Mouse (Mus musculus) MEL (cell line): ENCODE results near the gene Col13a1. TPM values are rescaled to one million over a fixed set of nuclear protein-coding genes. Genes with fewer than 3 reads are reported as not detected.

Experiments used
- DNase-seq: peaks from one replicate; pipeline ENCODE4 v3.0.0; 2011; ENCODE audit warnings: low read depth, low spot score
- H3K27ac ChIP-seq: 2 replicates; pipeline ENCODE4 v1.5.1; 2012; ENCODE audit warnings: low read depth, mild to moderate bottlenecking, control low read depth, low read length, moderate library complexity; ENCODE audit not compliant: control insufficient read depth
- H3K27me3 ChIP-seq, 2 experiments: fragments of 150-350 bp in 1 of 2; sonication (generic) in 1 of 2; 2 replicates each; pipeline ENCODE4 v1.6.1; 2012; ENCODE audit warnings: low read length in 2 of 2, mild to moderate bottlenecking in 2 of 2, improper control_type of control experiment in 1 of 2, moderate library complexity in 1 of 2; ENCODE audit not compliant: insufficient read depth in 2 of 2, control insufficient read depth in 1 of 2
- H3K36me3 ChIP-seq, 2 experiments: 2 replicates each; pipeline ENCODE4 v1.6.1; 2012 to 2014; ENCODE audit warnings: low read length in 2 of 2, improper control_type of control experiment in 1 of 2, inconsistent platforms in 1 of 2, mild to moderate bottlenecking in 1 of 2; ENCODE audit not compliant: insufficient read depth in 2 of 2, control insufficient read depth in 1 of 2
- H3K4me1 ChIP-seq, 2 experiments: fragments of 150-350 bp in 1 of 2; sonication (generic) in 1 of 2; 2 replicates each; pipeline ENCODE4 v1.6.1; 2012; ENCODE audit warnings: low read length in 2 of 2, improper control_type of control experiment in 1 of 2, mild to moderate bottlenecking in 1 of 2; ENCODE audit not compliant: insufficient read depth in 2 of 2, control insufficient read depth in 1 of 2
- H3K4me3 ChIP-seq, 2 experiments: fragments of 150-350 bp in 1 of 2; sonication (generic) in 1 of 2; 2 replicates each; pipeline ENCODE4 v1.5.1; 2012; ENCODE audit warnings: low read depth in 2 of 2, low read length in 2 of 2, mild to moderate bottlenecking in 2 of 2, moderate library complexity in 2 of 2, control low read depth in 1 of 2, improper control_type of control experiment in 1 of 2; ENCODE audit not compliant: control insufficient read depth in 1 of 2, insufficient read depth in 1 of 2
- H3K79me2 ChIP-seq: 2 replicates; pipeline ENCODE4 v1.6.1; 2012; ENCODE audit warnings: mild to moderate bottlenecking, low read length, moderate library complexity; ENCODE audit not compliant: control insufficient read depth, poor library complexity, insufficient read depth
- H3K9ac ChIP-seq: 2 replicates; pipeline ENCODE4 v1.6.1; 2012; ENCODE audit warnings: low read depth, mild to moderate bottlenecking, control low read depth, low read length, moderate library complexity; ENCODE audit not compliant: control insufficient read depth, poor library complexity, severe bottlenecking
- H3K9me3 ChIP-seq: fragments of 150-350 bp; sonication (generic); replicated peaks from 2 replicates; pipeline ENCODE4 v1.6.1; 2012; ENCODE audit warnings: mild to moderate bottlenecking, low read length, improper control_type of control experiment, moderate library complexity; ENCODE audit not compliant: insufficient read depth
- BHLHE40 ChIP-seq: IDR thresholded peaks from 2 replicates; pipeline ENCODE4 v1.6.1; 2012; ENCODE audit warnings: low read depth, mild to moderate bottlenecking, inconsistent platforms, low read length, improper control_type of control experiment, borderline replicate concordance
- CHD1 ChIP-seq: IDR thresholded peaks from 2 replicates; pipeline ENCODE4 v1.6.1; 2012; ENCODE audit warnings: low read depth, mild to moderate bottlenecking, inconsistent platforms, low read length, improper control_type of control experiment
- CTCF ChIP-seq, 3 experiments: IDR thresholded peaks in 2 of 3; conservative IDR thresholded peaks in 1 of 3; 2 replicates each; pipeline ENCODE4 v1.5.1; 2011 to 2012; ENCODE audit warnings: low read length in 3 of 3, low read depth in 2 of 3, mild to moderate bottlenecking in 2 of 3, improper control_type of control experiment in 1 of 3, inconsistent platforms in 1 of 3, mixed read lengths in 1 of 3, moderate library complexity in 1 of 3; ENCODE audit not compliant: control insufficient read depth in 1 of 3, insufficient read depth in 1 of 3, poor library complexity in 1 of 3, severe bottlenecking in 1 of 3
- GATA1 ChIP-seq: IDR thresholded peaks from 2 replicates; pipeline ENCODE4 v1.6.1; 2011; ENCODE audit warnings: low read depth, low read length, improper control_type of control experiment
- JUND ChIP-seq: IDR thresholded peaks from 2 replicates; pipeline ENCODE4 v1.6.1; 2011; ENCODE audit warnings: low read depth, mild to moderate bottlenecking, improper control_type of control experiment, low read length
- MAFK ChIP-seq: IDR thresholded peaks from 2 replicates; pipeline ENCODE4 v1.6.1; 2011; ENCODE audit warnings: low read depth, mild to moderate bottlenecking, low read length, improper control_type of control experiment, borderline replicate concordance
- MAZ ChIP-seq: IDR thresholded peaks from 2 replicates; pipeline ENCODE4 v1.6.1; 2012; ENCODE audit warnings: low read depth, mild to moderate bottlenecking, inconsistent platforms, low read length, improper control_type of control experiment
- MEF2A ChIP-seq: IDR thresholded peaks from 2 replicates; pipeline ENCODE4 v1.6.1; 2014; ENCODE audit warnings: low read depth, mild to moderate bottlenecking, inconsistent platforms, low read length, improper control_type of control experiment; ENCODE audit not compliant: poor library complexity, insufficient replicate concordance, severe bottlenecking; ENCODE audit errors: extremely low read depth
- MXI1 ChIP-seq: IDR thresholded peaks from 2 replicates; pipeline ENCODE4 v1.6.1; 2011; ENCODE audit warnings: mild to moderate bottlenecking, low read depth, low read length, improper control_type of control experiment
- MYC ChIP-seq: IDR thresholded peaks from 2 replicates; pipeline ENCODE4 v1.6.1; 2011; ENCODE audit warnings: low read depth, mild to moderate bottlenecking, low read length, improper control_type of control experiment, moderate library complexity
- NELFE ChIP-seq: IDR thresholded peaks from 2 replicates; pipeline ENCODE4 v1.6.1; 2011; ENCODE audit warnings: low read depth, low read length, improper control_type of control experiment
- NRF1 ChIP-seq: IDR thresholded peaks from 2 replicates; pipeline ENCODE4 v1.6.1; 2014; ENCODE audit warnings: low read depth, mild to moderate bottlenecking, inconsistent platforms, low read length, improper control_type of control experiment, moderate library complexity; ENCODE audit not compliant: poor library complexity, insufficient read depth, severe bottlenecking
- POLR2A ChIP-seq, 2 experiments: IDR thresholded peaks; 2 replicates each; pipeline ENCODE4 v1.6.1; 2011 to 2012; ENCODE audit warnings: low read length in 2 of 2, mild to moderate bottlenecking in 2 of 2, control low read depth in 1 of 2, improper control_type of control experiment in 1 of 2, low read depth in 1 of 2, moderate library complexity in 1 of 2; ENCODE audit not compliant: control insufficient read depth in 1 of 2, insufficient read depth in 1 of 2, poor library complexity in 1 of 2
- POLR2AphosphoS5 ChIP-seq: IDR thresholded peaks from 2 replicates; pipeline ENCODE4 v1.6.1; 2012; ENCODE audit warnings: low read depth, borderline replicate concordance, mild to moderate bottlenecking, inconsistent platforms, low read length, moderate library complexity, mixed read lengths
- RAD21 ChIP-seq: IDR thresholded peaks from 2 replicates; pipeline ENCODE4 v1.6.1; 2011; ENCODE audit warnings: mild to moderate bottlenecking, low read depth, low read length, improper control_type of control experiment
- TAL1 ChIP-seq: IDR thresholded peaks from 2 replicates; pipeline ENCODE4 v1.6.1; 2012; ENCODE audit warnings: mild to moderate bottlenecking, inconsistent platforms, low read length, moderate library complexity, mixed read lengths
- TBP ChIP-seq: IDR thresholded peaks from 2 replicates; pipeline ENCODE4 v1.8.0; 2011; ENCODE audit warnings: low read depth, low read length, improper control_type of control experiment
- USF2 ChIP-seq, 2 experiments: IDR thresholded peaks; 2 replicates each; pipeline ENCODE4 v1.6.1; 2011 to 2012; ENCODE audit warnings: improper control_type of control experiment in 2 of 2, low read length in 2 of 2, borderline replicate concordance in 1 of 2, inconsistent platforms in 1 of 2, low read depth in 1 of 2, mild to moderate bottlenecking in 1 of 2; ENCODE audit not compliant: insufficient read depth in 1 of 2
- ZC3H11A ChIP-seq: IDR thresholded peaks from 2 replicates; pipeline ENCODE4 v1.6.1; 2012; ENCODE audit warnings: low read depth, mild to moderate bottlenecking, inconsistent platforms, low read length, improper control_type of control experiment
- ZMIZ1 ChIP-seq: IDR thresholded peaks from 2 replicates; pipeline ENCODE4 v1.6.1; 2012; ENCODE audit warnings: low read depth, mild to moderate bottlenecking, inconsistent platforms, low read length, improper control_type of control experiment, moderate library complexity
- polyA plus RNA-seq, 2 experiments: library from polyadenylated mRNA; stranded (reverse) in 1 of 2; unstranded in 1 of 2; fragments of >175 nt in 1 of 2; fragments of >200 nt in 1 of 2; gene quantifications; 2 replicates each; pipeline versions ENCODE4 v1.2.1 to v1.2.4; 2012; ENCODE audit warnings: low replicate concordance in 2 of 2, low read depth in 1 of 2; ENCODE audit not compliant: insufficient read length in 2 of 2, insufficient read depth in 1 of 2, missing spikeins in 1 of 2
- total RNA-seq: library from RNA; depleted of rRNA; stranded (reverse); fragments of 300-350 nt; gene quantifications from 2 replicates; pipeline ENCODE4 v1.2.3, GENCODE M21; 2012

The Col13a1 gene
- total and polyA plus RNA-seq, 3 experiments = not detected

DNA sequence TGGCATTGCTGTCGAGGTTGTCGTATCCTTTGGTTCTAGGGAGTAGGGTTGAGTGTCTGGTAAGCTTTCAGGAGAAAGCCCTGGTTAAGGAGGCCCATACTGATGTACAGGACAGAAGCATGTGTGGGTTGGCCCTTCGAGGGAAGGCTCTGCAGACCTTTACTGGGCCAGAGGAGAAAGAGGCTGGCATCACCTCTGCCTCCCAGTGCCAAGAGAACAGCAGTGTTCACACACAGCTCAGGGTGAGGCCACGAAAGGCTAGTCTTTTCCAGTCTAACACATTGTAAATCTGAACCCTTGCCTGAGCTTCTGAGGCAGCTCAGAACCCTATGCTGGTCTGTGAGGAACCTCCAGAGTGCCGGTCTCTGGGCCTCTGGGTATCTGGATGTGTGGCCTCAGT lies 84.3 kb downstream of the Col13a1 start:
- H3K9me3 ChIP-seq = no peaks in the 10 kb centered on the region
- TF ChIP-seq GATA1 (no peak), POLR2AphosphoS5 (no peak)
- no peaks in the 10 kb centered on the region for H3K27me3 ChIP-seq
- no peak overlapping the region for H3K9ac ChIP-seq
- no peak for DNase-seq
- no peak overlapping the region for H3K4me3 ChIP-seq
- no peaks in the 10 kb centered on the region for H3K4me1 ChIP-seq
- no peak overlapping the region for H3K27ac ChIP-seq
- no peaks in the 10 kb centered on the region for H3K79me2 ChIP-seq
- no peaks in the 10 kb centered on the region for H3K36me3 ChIP-seq

DNA sequence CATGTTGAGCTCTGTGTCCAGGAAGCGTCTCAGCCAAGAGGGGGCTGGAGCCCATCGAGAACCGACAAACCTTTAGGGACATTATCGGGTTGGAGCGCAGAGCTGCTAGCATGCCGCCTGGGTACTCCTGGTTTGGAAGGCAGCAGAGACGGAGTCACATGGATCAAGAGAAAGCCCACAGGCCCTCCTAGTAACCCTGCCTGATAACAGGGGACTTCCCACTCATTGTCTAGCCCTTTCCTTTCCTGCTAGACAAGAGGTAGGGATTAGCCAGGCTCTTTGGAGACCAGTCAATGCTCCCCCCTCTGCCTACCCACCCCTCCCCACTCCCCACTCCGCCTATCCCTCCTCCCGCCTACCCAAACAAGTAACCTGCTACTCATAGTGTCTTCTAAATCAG lies 87.8 kb downstream of the Col13a1 start:
- Histone ChIP-seq H3K79me2 (no peaks in the 10 kb centered on the region), H3K9me3 (no peaks in the 10 kb centered on the region), H3K27me3 (no peaks in the 10 kb centered on the region), H3K9ac (no peak overlapping the region), H3K36me3 (no peaks in the 10 kb centered on the region), H3K4me3 (no peak overlapping the region), H3K4me1 (no peaks in the 10 kb centered on the region), H3K27ac (no peak overlapping the region)
- TF ChIP-seq BHLHE40 (no peak), MEF2A (no peak), MAZ (no peak), MAFK (no peak), MYC (no peak), TBP (no peak), TAL1 (no peak), NELFE (no peak), NRF1 (no peak), USF2 (IDR thresholded peaks at IDR 0.05; ENCODE audit: borderline replicate concordance in 1 of 2, insufficient read depth in 1 of 2, low read depth in 1 of 2, low read length in 2 of 2) (no peak), CHD1 (no peak), RAD21 (no peak), POLR2A (IDR thresholded peaks at IDR 0.05; ENCODE audit: control insufficient read depth in 1 of 2, insufficient read depth in 1 of 2, low read depth in 1 of 2, low read length in 2 of 2, poor library complexity in 1 of 2) (no peak), JUND (no peak), ZC3H11A (no peak), CTCF (IDR thresholded peaks at IDR 0.05 in 2 of 3, conservative IDR thresholded peaks at IDR 0.05 in 1 of 3; ENCODE audit: control insufficient read depth in 1 of 3, insufficient read depth in 1 of 3, low read depth in 2 of 3, low read length in 3 of 3, poor library complexity in 1 of 3, severe bottlenecking in 1 of 3) (no peak), GATA1 (no peak), ZMIZ1 (no peak), POLR2AphosphoS5 (no peak), MXI1 (no peak)
- DNase-seq = no peak
